ENCODE assay signal across 23 mouse cellular contexts in the genomic region with DNA sequence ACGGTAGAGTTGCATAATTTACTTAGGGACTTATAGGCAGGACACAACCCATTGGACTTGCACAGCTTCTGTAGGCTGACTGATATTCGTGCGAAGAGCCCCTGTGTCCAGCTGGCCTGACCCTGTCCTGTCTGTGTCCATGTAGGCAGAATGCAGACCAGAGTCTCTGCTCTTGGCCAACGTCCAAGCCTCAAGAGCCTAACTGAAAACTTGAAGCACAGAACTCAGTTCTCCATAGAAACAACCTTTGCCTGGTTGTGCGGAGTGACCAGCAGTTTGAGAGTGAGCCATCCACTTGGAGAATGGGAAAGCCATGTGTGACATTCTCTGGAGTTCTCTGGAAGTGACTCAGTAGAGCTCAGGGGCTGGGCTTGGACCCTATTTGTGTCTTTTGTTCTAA.
A peak's percentile ranks its signal among the peaks of the same experiment; 100 is the strongest.
DNase-seq lines count a peak whose midpoint lies in the region; ATAC-seq lines count a peak whose summit lies in the region.
"Had no signal": no experiment of that assay in that cellular context is flagged by ENCODE, and none has a peak within 500 bp of the region (broad histone marks: within the 10 kb centered on the region; RNA-seq: fewer than 3 reads in every experiment).

No protein-coding gene starts in this region.

- peaks cover 62% of the 10 kb centered on the region; the same call in 1 of the 2 replicates for H3K27me3 ChIP-seq in heart, embryonic 10.5 days (ENCODE audit: insufficient read depth, poor library complexity, severe bottlenecking)
- no peaks in the 10 kb centered on the region for H3K27me3 ChIP-seq in lung, embryonic 16.5 days (ENCODE audit: control insufficient read depth, insufficient read depth, low read depth, low read length)
- H3K27me3 ChIP-seq: embryonic facial prominence, embryonic 13.5 days had no signal

- peak; percentile 12 to 20 for DNase-seq in heart, postnatal 10 days
- no peak for DNase-seq in heart, embryonic 10.5 days (ENCODE audit: low spot score)
- peak; percentile 51 for DNase-seq in adipocyte (ENCODE audit: low spot score)
- DNase-seq in gastrocnemius, postnatal 4 days (ENCODE audit: low spot score in 2 of 2) = no peak
- no peak for DNase-seq in spleen, postnatal 4 days (ENCODE audit: low spot score in 2 of 2)
- DNase-seq: cerebellum, adult 9-11 months; kidney, adult 2 months; kidney, postnatal 10 days; left cerebral cortex, postnatal 4 days; liver; retina, postnatal 1 day; thymus, adult 18-20 months had no signal

- H3K4me2 ChIP-seq in lung, embryonic 16.5 days (ENCODE audit: low read depth, low read length) = no peak overlapping the region
- H3K4me2 ChIP-seq: embryonic facial prominence, embryonic 13.5 days; heart, embryonic 15.5 days had no signal

- intact Hi-C loops in heart, postnatal 10 days (cut with DNase I) = no loop called here

- H3K9me3 ChIP-seq in heart, embryonic 10.5 days = no peaks in the 10 kb centered on the region
- no peaks in the 10 kb centered on the region for H3K9me3 ChIP-seq in lung, embryonic 16.5 days (ENCODE audit: control insufficient read depth, low read length)
- H3K9me3 ChIP-seq: embryonic facial prominence, embryonic 13.5 days; G1E; heart, embryonic 15.5 days; midbrain, embryonic 10.5 days had no signal

- H3K27ac ChIP-seq in heart, embryonic 10.5 days = no peak overlapping the region
- H3K27ac ChIP-seq in lung, embryonic 16.5 days (ENCODE audit: low read length) = no peak overlapping the region
- peak overlapping the region; percentile 95 for H3K27ac ChIP-seq in macrophage
- H3K27ac ChIP-seq: embryonic facial prominence, embryonic 13.5 days; heart, adult 2 months; heart, embryonic 15.5 days; left cerebral cortex, adult 2 months; midbrain, embryonic 10.5 days had no signal

- peaks cover 88% of the 10 kb centered on the region for H3K79me2 ChIP-seq in macrophage (ENCODE audit: inconsistent target)

- ATAC-seq in lung, embryonic 16.5 days (ENCODE audit: low read depth) = peak; percentile 10; the same call in 1 of the 2 replicates
- ATAC-seq in erythroblast, adult 5-6 weeks (replicated peaks; ENCODE audit: low FRiP score, poor library complexity, severe bottlenecking) = no peak
- ATAC-seq: CD4-positive, CD25-positive, alpha-beta regulatory T cell, adult 4 months; inflammation-experienced regulatory T-cells, adult 6 months had no signal

- H3K9ac ChIP-seq in lung, embryonic 16.5 days (ENCODE audit: low read length) = no peak overlapping the region
- H3K9ac ChIP-seq: embryonic facial prominence, embryonic 13.5 days; heart, embryonic 15.5 days had no signal

- 73% methylated on average over 5 of the region's 5 CpGs for WGBS in heart, embryonic 10.5 days
- 53% methylated on average over 5 of the region's 5 CpGs for WGBS in lung, embryonic 16.5 days
- WGBS in macrophage (ENCODE audit: missing documents) = 46% methylated on average over 5 of the region's 5 CpGs

- peaks cover 33% of the 10 kb centered on the region for H3K4me1 ChIP-seq in heart, embryonic 10.5 days
- H3K4me1 ChIP-seq in lung, embryonic 16.5 days (replicated peaks; ENCODE audit: control insufficient read depth, insufficient read depth, low read length) = peaks cover 20% of the 10 kb centered on the region

- no peaks in the 10 kb centered on the region for H3K36me3 ChIP-seq in heart, embryonic 10.5 days
- no peaks in the 10 kb centered on the region for H3K36me3 ChIP-seq in lung, embryonic 16.5 days (ENCODE audit: control insufficient read depth, insufficient read depth, low read length)
- peaks cover 44% of the 10 kb centered on the region for H3K36me3 ChIP-seq in macrophage (ENCODE audit: inconsistent target)
- H3K36me3 ChIP-seq: heart, embryonic 15.5 days; midbrain, embryonic 10.5 days had no signal

- no peak overlapping the region for H3K4me3 ChIP-seq in heart, embryonic 10.5 days
- no peak overlapping the region for H3K4me3 ChIP-seq in lung, embryonic 16.5 days (ENCODE audit: low read length)
- no peak overlapping the region for H3K4me3 ChIP-seq in macrophage (ENCODE audit: inconsistent target)
- H3K4me3 ChIP-seq: embryonic facial prominence, embryonic 13.5 days; heart, adult 2 months; heart, embryonic 15.5 days; left cerebral cortex, adult 2 months; midbrain, embryonic 10.5 days had no signal

Comparison
In these comparisons a context has a peak if more than half of its experiments do, and no peak if none do; other contexts are left out.
1. DNase-seq: peak in heart, postnatal 10 days (2 of 2) and adipocyte (single experiment); none in heart, embryonic 10.5 days (single experiment), gastrocnemius, postnatal 4 days (0 of 2) and spleen, postnatal 4 days (0 of 2).